Mouse (Mus musculus) cerebellum, adult 9-11 months (tissue): ENCODE data around the gene Exoc6b.
A peak's percentile ranks its signal among the peaks of the same experiment; 100 is the strongest.

ENCODE experiments used
- DNase-seq: peaks from one replicate; pipeline ENCODE4 v3.0.0; 2022

The Exoc6b gene

GRCm38 (mm10) chr6:84708631-84709030 is 360.7 kb downstream of the Exoc6b start:
- no peak for DNase-seq

GRCm38 (mm10) chr6:84699579-84699978 is 369.7 kb downstream of the Exoc6b start:
- no peak for DNase-seq

GRCm38 (mm10) chr6:84698288-84698673 is 371.0 kb downstream of the Exoc6b start:
- DNase-seq, result no peak

DNA sequence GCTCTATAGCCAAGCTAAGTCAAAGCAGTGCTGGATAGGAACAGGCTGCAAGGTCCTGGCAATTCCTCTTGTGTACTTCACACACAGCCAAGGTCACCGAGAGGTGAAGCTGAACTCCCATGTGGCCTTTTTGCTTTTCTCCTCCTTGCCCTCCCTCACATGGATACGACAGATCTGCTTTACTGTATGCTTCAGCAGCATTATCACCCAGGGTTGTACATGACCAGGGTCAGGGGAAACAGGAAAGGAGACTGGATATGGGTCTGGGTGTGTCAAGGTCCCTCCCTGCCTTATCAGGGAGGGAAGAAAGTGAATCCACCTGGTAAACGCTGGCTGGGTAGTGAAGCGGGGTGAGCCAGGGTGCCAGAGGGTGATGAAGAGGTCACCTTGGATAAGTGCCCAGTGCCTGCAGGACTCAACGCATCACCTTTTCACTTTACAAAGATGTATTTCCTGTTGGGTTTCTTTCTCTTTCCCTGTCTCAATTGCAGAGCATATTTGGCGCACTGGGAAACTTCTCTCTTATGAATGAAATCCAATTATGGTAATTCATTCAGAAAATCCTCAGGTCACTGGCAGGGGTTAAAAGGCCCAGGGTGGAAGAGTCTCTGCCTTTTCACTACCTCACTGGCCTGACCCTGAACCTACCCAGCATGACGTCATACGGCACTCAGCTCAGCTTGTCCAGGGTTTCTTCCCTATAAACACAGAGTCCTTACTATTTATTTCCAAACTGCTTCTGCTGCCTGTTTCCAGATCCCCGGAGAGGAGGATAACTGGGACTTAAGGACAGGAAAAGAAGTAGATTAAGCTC is 371.6 kb downstream of the Exoc6b start:
- no peak for DNase-seq

DNA sequence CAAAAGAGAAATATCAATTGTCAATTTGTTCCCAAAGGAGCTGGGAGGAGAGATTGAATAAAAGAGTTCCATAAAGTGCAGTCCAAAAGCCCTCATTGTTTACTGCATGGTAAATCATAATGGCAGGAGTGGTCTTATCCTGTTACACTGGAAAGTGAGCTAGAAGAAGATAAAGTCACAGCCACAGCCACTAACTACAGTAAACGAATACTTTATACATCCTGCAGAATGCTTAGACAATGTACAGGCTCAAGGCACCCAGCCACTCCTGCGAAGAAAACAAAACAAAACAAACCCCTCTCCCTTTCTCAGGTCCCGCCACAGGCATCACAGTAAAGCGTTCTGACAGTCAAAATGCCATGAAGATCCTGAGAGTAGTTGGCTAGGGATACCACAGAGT is 375.5 kb downstream of the Exoc6b start:
- DNase-seq, result no peak

GRCm38 (mm10) chr6:84693204-84693603 is 376.1 kb downstream of the Exoc6b start:
- peak; percentile 4 for DNase-seq

DNA sequence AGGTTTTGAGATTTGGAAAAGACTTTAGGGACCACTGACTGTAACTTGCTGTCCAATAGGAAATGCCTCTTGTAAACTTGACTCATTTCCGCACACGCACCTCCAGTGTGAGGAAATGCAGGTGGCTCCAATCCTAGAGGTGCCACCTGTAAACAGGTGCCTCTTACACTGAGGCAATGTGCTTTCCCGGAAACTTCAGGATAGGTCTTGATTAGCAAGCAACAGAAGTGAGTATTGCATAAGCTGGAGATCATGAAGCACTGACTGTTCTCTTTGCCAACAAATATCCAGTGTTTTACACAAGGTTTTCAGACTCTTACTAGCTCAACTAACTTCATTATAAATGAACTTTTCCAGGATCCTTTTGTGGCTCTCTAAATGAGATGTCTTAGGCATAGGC is 377.4 kb downstream of the Exoc6b start:
- DNase-seq, result no peak

GRCm38 (mm10) chr6:84677770-84678169 is 391.5 kb downstream of the Exoc6b start:
- no peak for DNase-seq

DNA sequence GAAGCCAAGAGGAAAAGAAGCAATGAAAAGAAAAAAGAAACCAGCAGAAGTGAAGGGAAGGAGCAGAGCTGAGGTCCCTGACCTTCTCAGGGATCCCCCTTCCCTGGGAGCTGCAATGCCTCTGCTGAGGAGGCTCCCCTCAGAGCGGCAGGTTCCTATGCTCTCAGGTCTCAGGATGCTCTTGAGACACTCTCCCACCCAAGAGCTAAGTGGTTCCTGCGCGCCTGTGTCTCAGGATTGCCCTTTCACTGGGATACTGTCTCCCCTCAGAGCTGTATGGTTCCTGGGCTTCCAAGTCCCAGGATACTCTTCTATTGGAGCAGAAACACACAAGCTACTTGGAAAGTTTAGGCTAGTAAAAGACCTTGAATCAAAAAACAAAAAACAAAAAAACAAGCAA is 394.4 kb downstream of the Exoc6b start:
- DNase-seq, result no peak

DNA sequence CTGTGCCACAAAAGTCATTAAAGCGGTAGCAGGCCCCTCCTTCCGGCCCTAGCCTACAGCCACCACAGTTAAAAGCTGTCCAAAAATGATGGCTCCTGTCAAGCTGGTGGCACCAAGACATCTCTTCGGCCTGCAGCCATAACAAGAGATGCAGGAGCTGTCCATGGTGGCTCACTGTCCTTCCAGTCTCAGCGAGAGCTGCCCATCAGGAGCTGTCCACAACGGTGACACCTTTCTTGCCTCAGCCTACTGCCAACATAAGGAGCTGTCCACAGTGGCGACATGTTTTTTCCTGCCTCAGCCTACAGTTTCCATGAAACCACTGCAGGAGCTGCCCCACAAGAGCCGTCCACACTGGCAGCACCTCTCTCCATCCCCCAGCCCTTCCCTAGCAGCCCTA is 395.2 kb downstream of the Exoc6b start:
- DNase-seq, result no peak

GRCm38 (mm10) chr6:84661451-84662112 is 407.7 kb downstream of the Exoc6b start:
- no peak for DNase-seq

DNA sequence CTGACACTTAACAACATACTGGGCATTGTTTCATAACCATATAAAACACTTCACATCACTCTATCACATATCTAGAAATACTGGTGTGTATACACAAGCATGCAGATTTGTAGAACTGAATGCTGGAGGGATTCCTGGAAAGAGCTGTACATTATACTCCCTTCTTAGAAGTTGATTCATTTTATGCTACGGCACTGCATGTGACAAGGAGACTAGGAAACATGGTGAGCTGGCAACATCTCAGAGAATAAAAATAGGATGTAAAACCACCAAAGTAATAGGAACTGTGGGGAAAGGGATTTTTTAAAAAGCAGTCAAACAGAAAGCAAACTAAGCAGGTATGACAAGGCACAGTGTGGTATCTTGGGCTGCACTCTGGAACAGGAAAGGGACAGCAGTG is 408.3 kb downstream of the Exoc6b start:
- no peak for DNase-seq

DNA sequence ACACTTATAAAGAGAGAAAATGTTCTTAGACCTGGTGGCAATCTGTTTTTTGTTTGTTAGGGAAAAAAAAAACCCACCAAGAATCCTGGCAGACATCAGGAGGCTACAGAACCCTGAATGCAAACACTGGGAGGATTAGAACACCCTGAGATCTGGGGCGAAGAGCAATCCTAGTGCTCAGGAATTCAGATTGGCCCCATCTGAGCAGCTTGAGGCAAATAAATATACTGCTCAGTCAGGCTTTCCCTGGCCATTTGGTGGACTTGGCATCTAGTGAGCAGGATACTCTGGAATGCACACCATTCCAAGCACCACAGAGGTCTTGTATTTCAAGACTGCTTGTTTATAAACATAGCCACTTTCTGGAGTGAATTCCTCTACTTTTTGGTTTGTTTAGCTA is 412.2 kb downstream of the Exoc6b start:
- DNase-seq, result peak; percentile 6

DNA sequence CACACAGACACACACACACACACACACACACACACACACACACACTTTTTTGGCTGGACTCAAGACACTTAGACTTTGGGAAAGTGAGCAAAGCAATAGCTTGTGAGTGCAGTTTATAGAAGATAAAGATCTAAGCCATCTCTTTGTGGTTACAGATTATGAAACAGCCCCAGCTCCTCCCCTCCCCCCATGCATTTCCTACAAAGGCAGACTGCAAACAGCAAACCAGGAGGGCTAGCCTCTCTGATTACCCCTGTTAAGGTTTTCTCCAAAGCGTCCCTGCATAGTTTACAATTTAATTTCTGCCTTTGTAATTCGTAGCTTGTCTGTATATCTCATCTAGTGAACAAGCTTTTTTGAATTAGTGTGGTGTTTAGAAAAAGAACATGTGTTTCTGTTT is 412.6 kb downstream of the Exoc6b start:
- no peak for DNase-seq

DNA sequence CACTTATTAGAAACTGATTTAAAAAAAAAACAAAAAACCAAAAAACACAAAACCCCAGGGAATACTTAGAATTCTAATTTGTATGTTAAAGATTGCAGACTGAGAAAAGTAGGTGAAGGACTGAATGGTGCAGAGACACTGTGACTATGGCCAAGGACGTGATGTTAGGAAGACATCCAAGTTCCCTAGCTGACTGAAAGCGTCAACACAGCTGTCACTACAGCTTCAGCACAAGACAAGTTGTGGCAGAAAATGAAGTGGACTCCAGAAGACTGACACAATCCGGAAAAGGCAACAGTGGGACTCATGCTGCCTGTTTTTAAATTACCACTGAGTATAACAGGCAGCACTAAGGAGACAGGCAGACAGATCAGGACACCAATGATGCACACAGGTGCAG is 417.4 kb downstream of the Exoc6b start:
- DNase-seq, result no peak

DNA sequence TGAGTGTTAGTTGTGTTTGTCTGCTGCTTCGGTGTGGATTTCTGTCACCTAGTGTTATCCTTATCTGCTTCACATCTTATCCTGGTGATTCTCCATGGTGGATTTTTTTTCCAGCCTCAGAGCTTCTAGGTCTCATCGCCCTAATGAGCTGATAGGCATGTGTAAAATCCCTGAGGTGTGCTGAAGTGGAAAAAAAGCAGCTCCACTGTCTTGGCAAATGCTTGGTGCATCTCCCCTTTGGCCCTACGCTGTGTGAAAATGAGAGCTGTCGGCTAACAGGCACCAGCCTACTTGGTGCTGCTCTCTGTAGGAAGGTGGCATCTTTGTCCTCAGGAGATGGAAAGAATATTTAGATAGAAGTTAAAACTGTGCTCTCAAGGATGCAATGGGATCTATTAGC is 422.1 kb downstream of the Exoc6b start:
- no peak for DNase-seq

DNA sequence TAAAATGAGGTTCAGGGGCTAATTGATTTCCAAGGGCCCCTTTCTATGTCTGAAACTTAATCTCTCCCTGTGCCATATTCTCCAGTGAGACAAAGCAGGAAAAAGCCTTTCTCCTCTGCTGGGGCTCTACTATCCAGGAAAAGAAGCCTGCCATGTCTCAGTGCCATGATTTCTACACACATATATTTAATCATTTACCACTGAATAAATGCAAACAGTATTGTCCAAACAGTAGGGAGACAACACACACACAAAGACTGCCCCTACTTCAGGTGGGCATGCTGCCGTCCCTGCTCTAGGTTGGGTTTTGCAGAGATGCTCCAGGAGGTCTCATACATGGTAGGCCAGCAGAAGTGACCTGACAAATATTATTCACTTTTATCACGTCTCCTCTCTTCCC is 422.6 kb downstream of the Exoc6b start:
- DNase-seq, result no peak

DNA sequence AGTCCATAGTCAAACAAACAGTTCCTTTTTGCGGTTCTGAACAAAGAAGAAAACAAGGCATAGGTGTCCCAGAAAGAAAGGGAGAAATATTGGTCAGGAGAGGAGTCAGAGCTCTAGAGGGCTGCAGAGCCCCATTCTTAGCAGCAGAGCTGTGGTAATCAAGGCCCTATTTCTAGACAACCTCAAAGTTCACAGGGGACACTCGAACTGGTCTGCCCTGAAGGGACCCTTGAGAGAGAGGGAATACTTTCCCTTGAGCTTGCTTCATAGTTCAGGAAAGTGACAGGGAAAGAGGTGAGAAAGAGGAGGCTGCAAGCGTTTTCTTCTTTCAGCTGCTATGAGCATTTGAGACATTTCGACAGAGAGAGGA is 428.3 kb downstream of the Exoc6b start:
- no peak for DNase-seq

DNA sequence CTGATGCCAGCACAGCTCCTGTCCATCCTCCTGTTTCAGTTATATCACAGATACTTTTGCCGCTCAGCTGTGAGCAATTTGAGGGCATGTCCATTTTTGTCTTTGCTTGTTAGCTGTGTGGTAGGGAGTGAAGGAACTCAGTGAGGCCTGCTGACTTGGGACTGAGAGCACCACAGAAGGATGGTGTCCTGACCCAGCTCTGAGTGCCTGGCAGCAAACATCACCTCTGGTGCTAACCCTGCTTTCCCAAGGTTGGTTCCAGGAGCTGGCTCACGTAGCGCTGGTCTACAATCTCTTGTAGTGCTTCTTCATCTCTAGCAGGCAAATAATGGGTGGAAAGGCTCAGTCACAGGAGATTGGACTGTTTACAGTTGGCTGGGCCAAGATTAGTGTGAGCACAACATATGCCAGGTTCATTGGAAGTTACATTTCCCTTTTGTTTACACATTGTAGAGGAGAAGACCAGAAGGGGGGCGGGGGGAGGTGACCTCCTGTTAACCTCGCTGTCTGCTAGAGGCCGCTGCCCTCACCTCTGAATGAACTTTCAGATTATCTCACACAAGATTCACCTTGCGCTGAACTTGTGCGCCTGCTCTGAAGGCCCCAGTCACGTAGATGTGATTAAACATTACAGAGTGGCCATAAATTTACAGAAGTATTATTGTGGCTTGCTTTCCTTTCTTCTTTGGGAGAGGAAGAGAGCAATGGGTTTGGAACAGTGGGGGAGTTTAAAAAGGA is 428.8 kb downstream of the Exoc6b start:
- no peak for DNase-seq

DNA sequence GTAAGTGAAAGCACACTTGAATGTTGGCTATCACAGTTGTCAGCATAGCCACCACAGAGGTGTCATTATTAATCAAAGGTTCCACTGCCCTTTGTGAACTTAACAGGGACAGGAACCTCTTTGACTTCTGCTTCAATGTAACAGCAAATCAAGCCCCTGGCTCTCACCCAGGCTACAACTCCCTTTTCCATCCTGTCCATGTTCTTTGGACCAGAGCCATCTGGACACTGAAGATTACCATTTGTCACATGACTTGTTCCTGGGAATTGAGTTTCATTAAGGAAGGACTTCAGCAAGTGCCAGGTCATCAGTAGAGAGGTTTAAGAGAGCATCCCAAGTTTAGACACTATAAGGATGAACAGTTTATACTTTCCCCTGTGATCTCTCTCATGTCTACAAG is 431.1 kb downstream of the Exoc6b start:
- peak; percentile 10 for DNase-seq

DNA sequence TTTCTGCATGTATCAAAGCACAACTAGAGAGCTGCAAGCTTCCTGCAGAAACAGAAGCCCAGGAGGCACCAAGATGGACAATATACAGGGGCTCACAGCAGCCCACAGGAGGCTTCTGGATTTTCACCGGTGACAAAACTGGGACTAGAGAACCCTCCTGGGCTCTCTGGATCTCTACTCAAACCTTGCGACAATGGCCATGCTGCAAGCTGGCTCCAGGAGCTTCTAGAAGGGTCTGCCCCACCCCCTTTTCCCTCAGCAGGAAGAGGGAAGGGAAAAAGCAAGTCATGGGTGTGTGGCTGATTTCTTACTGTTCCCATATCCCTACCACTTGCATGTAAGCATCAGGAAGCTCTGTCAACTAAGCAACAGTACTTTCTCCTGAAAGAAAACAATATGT is 437.7 kb downstream of the Exoc6b start:
- DNase-seq, result no peak

DNA sequence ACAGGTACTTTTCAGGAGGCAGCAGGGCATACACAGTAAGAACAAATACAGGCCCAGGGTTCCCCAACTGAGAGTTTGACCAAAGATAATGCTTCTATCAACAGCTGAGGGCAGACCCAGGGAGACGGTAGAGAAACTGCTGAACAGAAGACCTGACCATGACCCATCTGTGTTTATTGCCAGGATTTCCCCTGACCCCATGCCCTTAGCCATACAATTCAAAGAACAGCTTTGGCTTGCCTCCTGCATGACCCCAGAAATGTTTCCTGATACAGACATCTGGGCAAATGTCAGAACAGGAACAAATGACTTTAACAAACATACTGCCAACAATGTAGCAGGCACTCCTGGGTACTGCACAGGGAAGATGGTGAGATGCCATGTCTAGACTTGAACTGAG is 439.0 kb downstream of the Exoc6b start:
- DNase-seq, result no peak

GRCm38 (mm10) chr6:84628831-84629230 is 440.5 kb downstream of the Exoc6b start:
- DNase-seq, result no peak

GRCm38 (mm10) chr6:84626398-84626797 is 442.9 kb downstream of the Exoc6b start:
- no peak for DNase-seq
